Mouse (Mus musculus) thymus, postnatal 25 days (tissue): ENCODE measurements at regions not wholly inside any gene's neighbourhood (a gene's known extent, or its start where the extent isn't known, plus 50 kb on each side); places are given as distances from the start of the nearest gene placed in this dataset.

Experiments
- DNase-seq: peaks from one replicate; pipeline ENCODE4 v3.0.0; 2022

- DNase-seq: no peak
These were observed 242.5 kb upstream of the Pfn2 start for GRCm38 (mm10) chr3:58090396-58090795.

- no peak for DNase-seq
These were observed 243.7 kb upstream of the Pfn2 start for GRCm38 (mm10) chr3:58091466-58092176.

- DNase-seq: no peak
These were observed 263.1 kb upstream of the Pfn2 start for GRCm38 (mm10) chr3:58110911-58111476.

- DNase-seq: no peak
These were observed 264.6 kb upstream of the Pfn2 start for GRCm38 (mm10) chr3:58112431-58112856.

GRCm38 (mm10) chr3:58113941-58114340, 266.1 kb upstream of the Pfn2 start:
- DNase-seq: no peak

GRCm38 (mm10) chr3:58115511-58115910, 267.6 kb upstream of the Pfn2 start:
- no peak for DNase-seq

- DNase-seq: no peak
These were observed 269.0 kb upstream of the Pfn2 start for GRCm38 (mm10) chr3:58116848-58117247.

GRCm38 (mm10) chr3:58120051-58120450, 272.2 kb upstream of the Pfn2 start:
- no peak for DNase-seq

GRCm38 (mm10) chr3:58122456-58123359, 274.8 kb upstream of the Pfn2 start:
- DNase-seq: peak; percentile 53

- no peak for DNase-seq
These were observed 275.7 kb upstream of the Pfn2 start for GRCm38 (mm10) chr3:58123396-58124077.

- no peak for DNase-seq
These were observed 277.0 kb upstream of the Pfn2 start for GRCm38 (mm10) chr3:58124886-58125285.

GRCm38 (mm10) chr3:58126996-58127395, 279.1 kb upstream of the Pfn2 start:
- DNase-seq: no peak

GRCm38 (mm10) chr3:58128059-58128458, 280.2 kb upstream of the Pfn2 start:
- no peak for DNase-seq

GRCm38 (mm10) chr3:58129358-58129903, 281.6 kb upstream of the Pfn2 start:
- DNase-seq: no peak

- no peak for DNase-seq
These were observed 278.7 kb upstream of the Tsc22d2 start for GRCm38 (mm10) chr3:58135607-58136365.

GRCm38 (mm10) chr3:58138726-58139585, 275.6 kb upstream of the Tsc22d2 start:
- DNase-seq: peak; percentile 10

- no peak for DNase-seq
These were observed 268.4 kb upstream of the Tsc22d2 start for GRCm38 (mm10) chr3:58146108-58146507.

- no peak for DNase-seq
These were observed 267.8 kb upstream of the Tsc22d2 start for GRCm38 (mm10) chr3:58146762-58147161.

GRCm38 (mm10) chr3:58153141-58153540, 261.4 kb upstream of the Tsc22d2 start:
- no peak for DNase-seq

GRCm38 (mm10) chr3:58153874-58154756, 260.4 kb upstream of the Tsc22d2 start:
- DNase-seq: no peak
